Mouse (Mus musculus) E14TG2a.4 (cell line): ENCODE results near the gene Tenm2.

Experiments used
- CTCF ChIP-seq: conservative IDR thresholded peaks from 2 replicates; pipeline ENCODE4 v1.5.1; 2014; ENCODE audit warnings: low read length
- NANOG ChIP-seq: IDR thresholded peaks from 2 replicates; pipeline ENCODE4 v1.6.1; 2014; ENCODE audit warnings: borderline replicate concordance, low read length, mixed read lengths
- POU5F1 ChIP-seq: IDR thresholded peaks from 2 replicates; pipeline ENCODE4 v1.6.1; 2014; ENCODE audit warnings: low read length, borderline replicate concordance

DNA sequence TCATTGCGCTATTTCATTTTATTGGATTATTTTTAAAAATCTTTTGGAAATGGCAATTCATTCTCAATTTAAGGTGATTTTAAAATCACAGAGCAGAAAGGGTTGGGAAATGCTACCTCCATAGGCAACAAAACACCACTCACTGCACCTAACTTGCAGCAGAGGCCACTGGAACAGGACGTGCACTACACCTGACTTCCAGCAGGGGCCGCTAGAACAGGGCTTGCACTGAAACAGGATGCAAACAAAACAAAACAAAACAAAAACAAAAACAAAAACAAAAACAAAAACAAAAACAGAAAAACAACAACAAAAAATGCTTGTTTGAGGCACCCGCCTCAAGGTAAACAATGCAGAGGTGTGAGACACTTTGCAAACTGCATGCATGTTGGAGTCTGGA, 324.4 kb downstream of the Tenm2 start:
- peak; percentile 84 for TF ChIP-seq CTCF
- TF ChIP-seq NANOG = no peak
- TF ChIP-seq POU5F1 = no peak
